Mouse (Mus musculus): ENCODE data around the gene Podxl. TPM values are rescaled to one million over a fixed set of nuclear protein-coding genes. Genes with fewer than 3 reads are reported as not detected.

The Podxl gene
- polyA plus RNA-seq, 1 experiment from 2014 or later, result 14.8 TPM

DNA sequence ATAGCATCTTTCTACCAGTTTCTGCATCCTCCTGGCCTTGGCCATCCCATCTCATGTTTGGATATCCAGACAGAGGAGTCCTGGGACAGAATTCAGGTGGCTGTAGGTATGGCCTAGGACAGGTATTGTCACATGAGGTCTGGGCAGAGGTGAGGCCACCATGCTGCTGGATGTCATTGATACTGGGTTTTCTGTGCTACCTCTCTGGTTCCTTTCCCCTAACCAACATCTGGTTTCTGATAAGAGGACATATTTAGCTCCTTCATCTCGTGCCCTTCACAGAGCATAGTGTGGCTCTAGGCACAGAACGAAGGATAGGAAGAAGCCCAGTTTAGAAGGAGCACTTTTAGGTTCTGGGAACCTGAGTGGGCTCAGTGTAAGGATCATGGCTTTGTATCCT, 28.3 kb upstream of the Podxl start:
- no peaks in the 10 kb centered on the region for H3K36me3 ChIP-seq
- peaks cover 11% of the 10 kb centered on the region for H3K4me1 ChIP-seq
- H3K4me2 ChIP-seq (replicated peaks), result no peak overlapping the region
- no peaks in the 10 kb centered on the region for H3K27me3 ChIP-seq (replicated peaks)
- ATAC-seq (ENCODE audit: low FRiP score, low read depth), result no peak
- H3K4me3 ChIP-seq, result no peak overlapping the region
- H3K9ac ChIP-seq, result no peak overlapping the region
- WGBS, result 83% methylated on average over 2 of the region's 2 CpGs
- no peaks in the 10 kb centered on the region for H3K9me3 ChIP-seq
- no peak overlapping the region for H3K27ac ChIP-seq

DNA sequence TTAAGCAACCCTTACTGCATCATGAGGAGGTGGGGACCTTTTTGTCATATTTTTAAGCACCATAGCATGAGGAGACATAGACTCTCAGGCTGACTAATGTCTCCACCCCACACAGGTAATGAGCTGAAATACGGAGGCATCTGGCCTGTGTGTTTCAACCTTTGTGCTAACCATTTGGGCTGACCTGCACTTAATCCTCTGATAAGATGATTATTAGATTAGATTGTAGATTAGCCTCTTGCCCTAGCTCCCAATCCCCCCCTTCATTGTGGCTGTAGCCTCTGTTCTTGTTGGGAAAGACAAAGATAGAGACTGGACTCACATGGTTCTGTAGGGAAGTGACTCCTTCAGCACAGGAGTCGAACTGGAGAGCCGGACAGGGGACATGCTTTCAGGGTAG, 27.9 kb upstream of the Podxl start:
- 80% methylated on average over 3 of the region's 3 CpGs for WGBS
- Histone ChIP-seq H3K4me3 (no peak overlapping the region), H3K4me1 (peaks cover 7% of the 10 kb centered on the region), H3K9ac (no peak overlapping the region), H3K36me3 (no peaks in the 10 kb centered on the region), H3K9me3 (no peaks in the 10 kb centered on the region), H3K4me2 (replicated peaks) (no peak overlapping the region), H3K27me3 (replicated peaks) (no peaks in the 10 kb centered on the region), H3K27ac (no peak overlapping the region)
- ATAC-seq (ENCODE audit: low FRiP score, low read depth), result no peak

DNA sequence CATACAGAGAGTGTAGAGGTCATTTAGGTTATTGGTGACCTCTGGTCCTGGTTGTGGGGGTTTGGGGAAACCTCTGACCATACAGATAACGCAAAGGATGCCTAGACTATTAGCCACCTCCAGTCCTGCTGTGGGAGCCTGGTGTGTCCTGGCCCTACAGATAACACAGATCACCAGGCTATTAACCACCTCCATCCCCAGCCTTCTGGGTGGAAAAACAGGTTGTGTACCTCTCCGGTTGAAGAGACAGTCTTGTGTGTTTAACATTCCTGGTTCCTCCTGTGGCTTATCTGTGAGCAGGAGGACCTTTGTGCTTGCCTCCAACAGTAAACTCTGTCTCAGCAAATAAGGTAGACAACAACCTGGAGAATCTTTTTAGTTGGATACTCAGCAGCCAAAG, 27.0 kb upstream of the Podxl start:
- WGBS, result 86% methylated on average over 2 of the region's 2 CpGs
- no peak overlapping the region for H3K4me2 ChIP-seq (replicated peaks)
- H3K36me3 ChIP-seq, result no peaks in the 10 kb centered on the region
- no peak overlapping the region for H3K27ac ChIP-seq
- H3K9ac ChIP-seq, result no peak overlapping the region
- H3K27me3 ChIP-seq (replicated peaks), result no peaks in the 10 kb centered on the region
- H3K4me3 ChIP-seq, result no peak overlapping the region
- no peaks in the 10 kb centered on the region for H3K9me3 ChIP-seq
- no peak for ATAC-seq (ENCODE audit: low FRiP score, low read depth)
- H3K4me1 ChIP-seq, result no peaks in the 10 kb centered on the region

DNA sequence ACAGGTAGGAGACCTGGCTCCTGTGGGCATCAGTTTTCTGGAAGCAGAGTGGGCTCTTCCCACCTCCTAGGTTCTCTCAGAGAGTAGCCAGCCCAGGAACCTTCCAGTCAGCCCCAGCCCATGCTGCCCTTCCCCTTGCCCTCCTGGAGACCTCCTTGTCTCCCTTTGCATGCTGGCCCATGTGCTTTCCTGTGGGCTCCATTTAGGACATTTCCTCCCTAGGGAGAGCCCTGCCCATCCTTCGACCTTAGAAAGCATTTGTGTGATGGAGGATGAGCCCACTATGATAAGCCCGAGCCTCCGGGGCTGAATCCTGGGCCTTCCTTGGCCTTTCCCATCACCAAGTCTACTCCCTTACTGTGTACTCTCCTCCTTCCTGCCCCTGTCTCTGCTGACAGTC, 25.5 kb upstream of the Podxl start:
- Histone ChIP-seq H3K27ac (no peak overlapping the region), H3K27me3 (replicated peaks) (no peaks in the 10 kb centered on the region), H3K9me3 (no peaks in the 10 kb centered on the region), H3K4me2 (replicated peaks) (no peak overlapping the region), H3K9ac (no peak overlapping the region), H3K36me3 (no peaks in the 10 kb centered on the region), H3K4me3 (no peak overlapping the region), H3K4me1 (no peaks in the 10 kb centered on the region)
- WGBS, result 89% methylated on average over 3 of the region's 3 CpGs
- ATAC-seq (ENCODE audit: low FRiP score, low read depth), result no peak

DNA sequence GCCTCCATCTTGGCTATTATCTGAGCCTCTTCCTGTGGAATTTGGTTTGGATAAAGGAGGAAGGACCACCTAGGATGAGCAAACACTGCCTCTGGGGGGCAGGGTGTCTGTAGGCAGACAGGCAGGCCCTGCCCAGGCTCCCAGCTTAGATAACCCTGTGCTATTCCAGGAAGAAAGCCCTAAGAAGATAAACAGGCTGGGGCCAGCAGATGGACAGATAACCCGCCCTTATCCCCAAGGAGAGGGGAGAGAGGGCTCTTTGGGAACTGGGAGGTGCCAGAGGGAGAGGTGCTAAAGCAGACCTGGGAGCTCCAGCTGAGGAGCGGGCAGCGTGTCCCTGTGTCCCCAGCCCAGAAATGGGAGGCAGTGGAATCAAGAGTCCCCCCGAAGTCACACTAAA, 23.9 kb upstream of the Podxl start:
- WGBS, result 69% methylated on average over 4 of the region's 4 CpGs
- Histone ChIP-seq H3K27ac (no peak overlapping the region), H3K9ac (no peak overlapping the region)

DNA sequence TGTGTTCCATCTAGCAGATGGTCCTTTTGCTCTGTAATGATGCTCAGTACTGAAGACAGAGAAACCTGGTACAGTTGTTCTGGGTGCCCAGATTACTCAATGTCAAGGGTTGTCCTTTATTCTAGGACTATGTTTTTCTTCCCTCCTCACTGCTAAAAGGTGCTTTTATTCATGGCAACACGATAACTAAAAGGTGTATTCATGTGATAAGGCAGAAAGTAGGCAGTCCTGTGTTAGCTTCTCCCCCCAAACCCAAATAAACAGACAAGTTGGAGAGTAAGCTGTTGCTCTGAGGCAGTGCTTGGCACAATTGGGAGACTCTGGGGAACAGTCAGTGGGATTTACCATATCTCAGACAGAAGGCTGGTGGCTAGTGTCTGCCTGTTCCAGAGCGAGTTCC, 22.3 kb upstream of the Podxl start:
- Histone ChIP-seq H3K36me3 (no peaks in the 10 kb centered on the region), H3K27ac (no peak overlapping the region), H3K9me3 (no peaks in the 10 kb centered on the region), H3K4me2 (replicated peaks) (no peak overlapping the region), H3K9ac (no peak overlapping the region), H3K4me3 (no peak overlapping the region), H3K27me3 (replicated peaks) (no peaks in the 10 kb centered on the region), H3K4me1 (no peaks in the 10 kb centered on the region)
- WGBS, result 81% methylated on average over 2 of the region's 2 CpGs
- no peak for ATAC-seq (ENCODE audit: low FRiP score, low read depth)

More for the DNA sequence above, 23.9 kb upstream of the Podxl start:
- Histone ChIP-seq H3K4me3 (no peak overlapping the region), H3K9me3 (no peaks in the 10 kb centered on the region), H3K4me1 (no peaks in the 10 kb centered on the region), H3K4me2 (replicated peaks) (no peak overlapping the region), H3K36me3 (no peaks in the 10 kb centered on the region), H3K27me3 (replicated peaks) (no peaks in the 10 kb centered on the region)
- ATAC-seq (ENCODE audit: low FRiP score, low read depth), result no peak

DNA sequence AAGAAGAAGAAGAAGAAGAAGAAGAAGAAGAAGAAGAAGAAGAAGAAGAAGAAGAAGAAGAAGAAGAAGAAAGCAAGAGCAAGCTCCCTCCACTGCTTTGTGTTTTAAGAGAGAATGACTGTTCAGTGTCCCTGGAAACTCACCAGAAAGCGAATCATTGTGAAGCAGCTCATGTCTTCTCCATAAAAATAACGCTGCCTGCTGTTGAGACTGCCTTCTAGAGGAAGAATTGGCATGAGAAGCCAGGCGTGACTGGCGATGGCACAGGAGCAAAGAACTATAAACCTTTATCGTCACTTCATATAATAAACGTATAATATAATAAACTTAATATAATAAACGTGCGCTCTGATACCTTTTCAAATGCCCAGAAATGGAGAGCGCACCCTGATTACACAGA, 12.4 kb upstream of the Podxl start:
- WGBS, result 85% methylated on average over 9 of the region's 9 CpGs
- no peak overlapping the region for H3K27ac ChIP-seq
- no peak for ATAC-seq (ENCODE audit: low FRiP score, low read depth)

DNA sequence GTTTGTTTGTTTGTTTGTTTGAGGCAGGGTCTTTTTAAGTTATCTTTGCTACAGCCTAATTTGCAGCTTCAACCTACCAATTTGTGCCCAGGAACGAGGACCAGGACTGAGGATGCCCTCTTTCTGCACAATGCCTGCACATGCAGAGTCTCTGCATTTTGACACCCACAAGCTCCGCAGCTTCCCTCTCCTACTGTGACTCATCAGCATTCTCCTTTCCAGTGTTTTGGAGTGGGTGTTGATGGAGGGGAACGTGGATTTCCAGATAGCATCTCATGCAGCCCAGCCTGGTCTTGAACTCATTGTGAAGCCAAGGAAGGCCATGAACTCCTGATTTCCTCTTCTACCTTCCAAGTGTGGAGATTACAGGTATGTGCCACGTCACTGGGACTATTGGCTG, 11.3 kb upstream of the Podxl start:
- H3K4me3 ChIP-seq, result no peak overlapping the region
- WGBS, result 79% methylated on average over 4 of the region's 4 CpGs
- H3K9ac ChIP-seq, result no peak overlapping the region
- H3K27ac ChIP-seq, result no peak overlapping the region
- H3K4me1 ChIP-seq, result no peaks in the 10 kb centered on the region
- no peak overlapping the region for H3K4me2 ChIP-seq (replicated peaks)
- H3K27me3 ChIP-seq (replicated peaks), result no peaks in the 10 kb centered on the region
- ATAC-seq (ENCODE audit: low FRiP score, low read depth), result no peak
- H3K9me3 ChIP-seq, result no peaks in the 10 kb centered on the region
- H3K36me3 ChIP-seq, result no peaks in the 10 kb centered on the region

More for the DNA sequence above, 12.4 kb upstream of the Podxl start:
- no peak overlapping the region for H3K4me3 ChIP-seq
- H3K4me1 ChIP-seq, result no peaks in the 10 kb centered on the region
- no peak overlapping the region for H3K4me2 ChIP-seq (replicated peaks)
- no peak overlapping the region for H3K9ac ChIP-seq
- no peaks in the 10 kb centered on the region for H3K27me3 ChIP-seq (replicated peaks)
- H3K9me3 ChIP-seq, result no peaks in the 10 kb centered on the region
- no peaks in the 10 kb centered on the region for H3K36me3 ChIP-seq

DNA sequence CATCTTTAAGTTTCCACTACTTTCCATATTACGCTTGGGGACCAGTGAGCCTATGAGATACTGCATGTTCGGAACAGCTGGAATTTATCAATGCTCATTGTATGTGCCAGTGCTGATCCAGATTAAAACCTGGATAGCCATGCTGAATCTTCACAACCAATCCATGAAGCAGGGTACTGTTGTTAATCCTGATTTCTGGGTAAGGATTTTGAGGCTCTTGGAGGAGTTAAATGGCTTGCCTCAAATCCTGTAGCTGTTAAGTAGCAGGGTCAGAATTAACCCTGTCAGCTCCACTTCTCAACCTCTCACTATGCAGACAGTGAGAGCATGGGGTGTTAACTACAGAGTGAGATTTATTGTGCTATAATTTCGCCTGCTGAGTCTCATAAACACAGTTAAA, 7.7 kb upstream of the Podxl start:
- ATAC-seq (ENCODE audit: low FRiP score, low read depth), result no peak
- no peaks in the 10 kb centered on the region for H3K27me3 ChIP-seq (replicated peaks)
- no peak overlapping the region for H3K27ac ChIP-seq
- no peak overlapping the region for H3K9ac ChIP-seq
- no peak overlapping the region for H3K4me2 ChIP-seq (replicated peaks)
- no peaks in the 10 kb centered on the region for H3K36me3 ChIP-seq
- WGBS, result 68% methylated on average over 3 of the region's 3 CpGs
- no peak overlapping the region for H3K4me3 ChIP-seq
- no peaks in the 10 kb centered on the region for H3K9me3 ChIP-seq
- no peaks in the 10 kb centered on the region for H3K4me1 ChIP-seq

DNA sequence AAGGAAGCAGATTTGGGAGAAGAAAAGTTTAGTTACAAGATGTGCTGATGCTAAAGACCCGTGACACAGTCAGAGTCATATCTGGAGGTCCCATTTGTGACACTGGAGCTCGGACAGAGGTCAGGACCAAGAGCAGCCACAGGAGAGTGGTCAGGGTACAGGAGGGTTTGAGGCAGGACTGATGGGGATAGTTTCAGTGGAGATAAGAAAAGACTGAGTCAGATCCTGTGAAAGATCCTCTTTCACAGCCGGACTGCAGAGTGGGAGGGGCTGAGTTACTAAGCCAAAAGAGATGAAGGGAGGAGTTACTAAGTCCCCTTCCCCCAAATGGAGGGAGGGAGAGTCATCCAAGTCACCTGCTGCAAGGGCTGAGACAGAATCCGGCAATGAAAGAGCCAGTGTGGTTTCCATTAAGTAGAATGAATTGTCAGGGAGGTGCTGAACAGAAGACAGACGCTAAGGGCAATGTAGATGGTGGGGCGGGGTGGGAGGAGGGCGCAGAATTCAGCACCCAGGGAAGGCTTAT, 4.4 kb upstream of the Podxl start:
- H3K4me1 ChIP-seq, result peaks cover 7% of the 10 kb centered on the region; the same call in 1 of the 2 replicates
- no peak overlapping the region for H3K9ac ChIP-seq
- H3K36me3 ChIP-seq, result no peaks in the 10 kb centered on the region
- H3K4me2 ChIP-seq (replicated peaks), result no peak overlapping the region
- ATAC-seq (ENCODE audit: low FRiP score, low read depth), result no peak
- no peaks in the 10 kb centered on the region for H3K27me3 ChIP-seq (replicated peaks)
- no peaks in the 10 kb centered on the region for H3K9me3 ChIP-seq
- H3K4me3 ChIP-seq, result no peak overlapping the region
- H3K27ac ChIP-seq, result no peak overlapping the region
- 30% methylated on average over 7 of the region's 7 CpGs for WGBS

DNA sequence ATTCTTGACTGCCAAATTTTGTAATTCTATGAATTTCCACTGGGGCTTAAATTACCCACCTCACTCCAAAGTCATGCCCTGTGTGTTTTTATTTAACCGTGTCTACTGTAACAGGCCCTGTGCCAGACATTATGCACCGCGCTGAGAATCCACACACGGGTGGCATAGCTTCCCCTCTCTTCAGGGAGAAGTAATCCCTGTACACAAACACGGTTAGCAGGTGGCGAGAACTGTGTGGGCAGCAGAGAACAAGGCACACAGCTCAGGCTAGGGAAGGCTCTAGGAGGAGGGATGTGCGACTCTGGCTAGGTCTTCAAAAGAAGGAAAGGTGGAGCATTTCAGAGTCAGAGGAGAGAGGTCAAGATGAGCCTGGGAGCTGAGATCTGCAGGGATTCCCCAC, 3.4 kb upstream of the Podxl start:
- Histone ChIP-seq H3K4me1 (peaks cover 11% of the 10 kb centered on the region), H3K27ac (no peak overlapping the region), H3K9me3 (no peaks in the 10 kb centered on the region), H3K4me3 (no peak overlapping the region), H3K9ac (no peak overlapping the region), H3K36me3 (no peaks in the 10 kb centered on the region), H3K4me2 (replicated peaks) (no peak overlapping the region), H3K27me3 (replicated peaks) (no peaks in the 10 kb centered on the region; the same call in 1 of the 2 replicates)
- WGBS, result 48% methylated on average over 7 of the region's 7 CpGs
- ATAC-seq (ENCODE audit: low FRiP score, low read depth), result no peak

DNA sequence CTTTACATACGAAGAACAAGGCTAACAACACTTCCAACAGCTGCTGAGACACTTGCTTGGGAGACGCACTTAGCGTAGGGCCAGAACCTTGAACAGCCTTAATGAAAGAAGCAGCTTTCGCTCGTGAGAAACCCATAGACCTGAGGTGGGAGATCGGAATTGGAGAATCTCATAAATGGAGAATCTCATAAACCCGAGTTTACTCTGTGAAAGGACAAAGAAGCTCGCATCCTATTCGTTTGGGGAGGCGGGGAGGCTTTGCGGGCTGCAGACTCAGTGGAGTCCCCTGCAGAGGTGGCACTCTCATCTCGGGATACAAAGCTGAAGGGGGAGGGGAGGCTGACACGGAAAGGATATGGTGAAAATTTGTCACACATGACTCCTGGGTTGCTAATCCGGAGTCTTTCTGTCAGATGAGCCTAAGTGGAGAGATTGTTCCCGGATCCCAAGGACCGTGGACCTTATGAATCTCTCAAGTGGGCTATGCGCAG, 1.2 kb upstream of the Podxl start:
- no peaks in the 10 kb centered on the region for H3K36me3 ChIP-seq
- no peaks in the 10 kb centered on the region for H3K9me3 ChIP-seq
- WGBS, result 2% methylated on average over 17 of the region's 17 CpGs
- peak overlapping the region; percentile 22; the same call in 1 of the 2 replicates for H3K4me3 ChIP-seq
- 0 out of 2 replicates have a peak overlapping the region, but pooled peaks have one; percentile 30 for H3K9ac ChIP-seq
- peaks cover 4% of the 10 kb centered on the region; the same call in 1 of the 2 replicates for H3K27me3 ChIP-seq (replicated peaks)
- ATAC-seq (ENCODE audit: low FRiP score, low read depth), result no peak
- H3K4me1 ChIP-seq, result peaks cover 28% of the 10 kb centered on the region
- H3K27ac ChIP-seq, result no peak overlapping the region
- H3K4me2 ChIP-seq (replicated peaks), result peak overlapping the region; percentile 94

DNA sequence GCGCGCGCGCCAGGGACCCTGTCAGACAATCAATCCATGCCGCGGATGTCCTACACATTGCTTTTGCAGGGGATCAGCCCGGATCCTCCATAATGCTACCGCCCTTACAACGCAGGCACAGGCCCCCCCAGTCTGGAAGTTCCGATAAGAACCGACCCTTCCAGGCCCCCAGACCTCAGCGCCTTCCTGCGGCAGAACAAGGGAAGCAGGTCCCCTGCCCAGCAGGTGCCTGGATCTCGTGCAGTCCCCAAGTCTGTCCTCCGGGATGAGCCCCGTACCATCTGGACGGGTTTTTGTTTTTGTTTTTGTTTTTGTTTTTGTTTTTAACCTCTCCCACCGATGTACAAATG, 376 bp upstream of the Podxl start:
- peak; percentile 63 for ATAC-seq (ENCODE audit: low FRiP score, low read depth)
- Histone ChIP-seq H3K4me2 (replicated peaks) (peak overlapping the region; percentile 94), H3K9ac (peak overlapping the region; percentile 77), H3K36me3 (no peaks in the 10 kb centered on the region), H3K9me3 (no peaks in the 10 kb centered on the region), H3K4me3 (peak overlapping the region; percentile 67), H3K27me3 (replicated peaks) (peaks cover 4% of the 10 kb centered on the region; the same call in 1 of the 2 replicates), H3K27ac (no peak overlapping the region), H3K4me1 (peaks cover 33% of the 10 kb centered on the region)
- WGBS, result under 1% methylated on average over 18 of the region's 18 CpGs

All from neural tube, embryonic 12.5 days (tissue).